Mouse (Mus musculus): ENCODE measurements around the gene Tcf7l2.

DNA sequence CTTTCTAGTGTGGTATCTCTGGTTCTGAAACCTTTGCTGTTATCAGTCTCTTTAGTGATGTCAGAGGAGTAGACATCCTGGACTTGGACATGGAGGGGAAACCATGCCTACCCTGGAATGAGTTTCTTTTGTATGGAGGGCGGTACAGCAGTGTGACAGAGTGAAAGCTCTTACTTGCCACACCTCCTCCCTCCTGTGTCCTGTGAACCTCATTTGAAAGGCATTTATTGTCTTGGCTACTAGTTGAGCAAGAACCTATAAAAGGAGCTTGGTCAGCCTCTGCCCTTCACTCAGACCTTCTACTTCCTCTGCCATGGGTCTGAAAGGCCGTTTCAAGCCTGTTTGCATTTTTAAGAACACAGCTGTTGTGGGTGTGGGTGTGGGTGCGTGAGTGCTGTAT lies 126.3 kb downstream of the Tcf7l2 start:
- TF ChIP-seq CHD2 (IDR thresholded peaks at IDR 0.05; ENCODE audit: low read depth, low read length) (no peak), ZNF384 (IDR thresholded peaks at IDR 0.05; ENCODE audit: low read depth, low read length) (no peak), MAFK (IDR thresholded peaks at IDR 0.05; ENCODE audit: insufficient read depth, low read depth, low read length) (no peak)

All from ES-E14 (cell line).